Mouse (Mus musculus): Measurements from ENCODE around the gene Baiap2l1.

Baiap2l1 gene

DNA sequence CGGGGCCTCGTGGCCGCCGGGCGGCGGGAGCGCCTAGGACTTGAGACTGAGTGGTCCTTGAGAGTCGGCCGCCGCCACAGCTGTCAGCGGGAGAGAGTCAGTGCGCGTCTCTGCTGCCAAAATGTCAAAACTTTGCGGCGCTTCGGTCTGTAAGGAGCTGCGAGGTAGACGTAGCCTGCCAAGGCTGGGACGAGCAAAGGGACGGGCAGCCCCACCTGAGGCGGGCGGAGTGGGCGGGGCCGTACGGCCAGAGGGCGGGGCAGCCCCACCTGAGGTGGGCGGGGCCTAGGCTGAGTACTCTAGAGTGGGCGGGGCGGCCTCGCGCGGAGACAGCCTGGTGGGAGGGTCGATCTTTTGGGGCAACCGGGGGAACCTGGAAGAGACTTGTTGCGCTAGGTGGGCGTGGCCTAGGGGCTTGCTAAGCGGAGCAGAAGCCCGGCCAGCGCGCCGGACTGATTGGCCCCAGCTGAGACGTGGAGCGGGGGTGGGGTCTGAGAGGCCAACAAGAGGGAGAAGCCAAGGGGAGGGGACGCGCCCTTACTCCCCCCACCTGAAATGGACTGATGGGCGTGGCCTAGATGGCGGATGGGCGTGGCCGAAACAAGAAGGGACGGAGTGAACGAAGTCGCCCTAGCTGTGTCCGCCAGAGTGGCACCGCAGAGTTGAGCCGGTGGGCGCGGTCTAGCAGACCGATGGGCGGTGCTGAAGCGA lies at the start of gene Baiap2l1:
Baiap2l1 (minus strand) TSS at position 232 of the 711 bp plus-strand sequence.
- DNase-seq (ENCODE audit: low read depth, low spot score): peak; percentile 99

DNA sequence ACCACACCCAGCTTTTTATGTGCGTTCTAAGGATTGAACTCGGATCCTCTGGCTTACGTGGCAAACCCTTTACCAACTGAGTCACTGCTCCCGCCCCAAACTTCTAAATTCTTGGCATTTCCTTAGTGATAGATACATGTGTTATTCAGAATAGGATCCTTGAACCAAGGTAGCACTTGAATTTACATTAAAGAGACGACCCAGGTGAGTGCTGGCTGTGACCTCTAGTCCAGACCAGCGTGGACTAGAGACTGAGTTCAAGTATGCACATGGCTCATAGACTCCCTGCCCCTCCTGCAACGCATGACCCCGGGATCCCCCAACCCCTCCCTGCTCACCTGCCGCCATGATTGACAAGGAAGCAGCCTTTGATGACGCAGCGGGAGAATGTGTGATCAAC lies 48.3 kb upstream of the Baiap2l1 start:
- DNase-seq (ENCODE audit: low read depth, low spot score): peak; percentile 75

DNA sequence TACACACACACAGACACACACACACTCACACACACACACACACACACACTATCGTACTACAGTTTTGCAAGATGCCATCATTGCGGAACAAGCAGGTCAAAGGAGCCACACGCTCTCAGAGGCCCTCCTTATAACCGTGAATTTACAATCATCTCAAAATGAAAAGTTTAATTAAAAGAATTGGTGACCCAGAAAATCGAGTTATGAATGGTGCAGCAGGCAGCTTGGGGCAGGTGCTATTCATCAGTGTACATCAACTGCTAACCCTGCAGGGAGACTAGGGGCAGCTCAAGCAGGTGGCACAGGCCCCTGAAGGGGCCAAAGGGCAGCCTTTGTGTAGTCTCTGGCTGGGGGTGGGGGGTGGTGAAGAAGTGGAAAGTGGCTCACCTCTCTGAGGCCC lies 42.9 kb upstream of the Baiap2l1 start:
- no peak for DNase-seq (ENCODE audit: low read depth, low spot score)

DNA sequence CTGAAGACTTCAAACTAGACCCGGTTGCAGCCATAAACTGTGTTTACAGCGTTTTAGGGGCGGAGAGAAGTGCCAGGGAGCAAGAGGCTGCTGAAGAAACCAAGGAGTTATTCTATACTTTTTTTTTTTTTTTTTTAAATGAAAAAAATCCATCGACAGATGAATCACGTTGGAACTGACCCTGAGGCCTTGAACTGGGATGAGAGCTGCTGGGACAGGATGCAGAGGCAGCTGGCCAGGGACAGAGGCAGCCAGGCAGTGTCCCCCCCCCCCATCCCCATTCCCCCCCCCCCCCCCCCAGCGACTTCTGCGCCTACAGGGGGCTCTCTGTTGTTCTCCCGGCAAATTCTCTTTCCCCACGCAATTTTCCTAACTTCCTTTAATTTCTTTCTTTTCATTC lies 39.7 kb upstream of the Baiap2l1 start:
- DNase-seq (ENCODE audit: low read depth, low spot score): no peak

DNA sequence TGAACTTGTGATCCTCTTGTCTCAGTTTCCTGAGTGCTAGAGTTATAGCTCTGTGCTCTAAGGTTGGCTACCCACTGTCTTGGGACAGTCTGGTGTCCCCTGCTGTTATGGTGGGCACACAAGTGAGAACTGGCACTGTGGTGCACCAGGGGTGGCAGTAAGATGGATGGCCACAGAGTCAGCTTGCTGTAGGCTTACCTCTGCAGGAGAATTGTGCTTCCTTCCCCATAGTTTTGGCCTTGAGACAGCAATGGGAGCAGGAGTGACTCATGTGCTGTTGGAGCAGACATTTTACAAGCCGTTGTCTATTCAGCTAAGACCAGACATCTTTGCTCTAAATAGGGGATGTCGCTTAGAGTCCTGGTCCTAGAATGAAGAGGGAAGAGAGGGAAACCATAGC lies 36.2 kb upstream of the Baiap2l1 start:
- no peak for DNase-seq (ENCODE audit: low read depth, low spot score)

DNA sequence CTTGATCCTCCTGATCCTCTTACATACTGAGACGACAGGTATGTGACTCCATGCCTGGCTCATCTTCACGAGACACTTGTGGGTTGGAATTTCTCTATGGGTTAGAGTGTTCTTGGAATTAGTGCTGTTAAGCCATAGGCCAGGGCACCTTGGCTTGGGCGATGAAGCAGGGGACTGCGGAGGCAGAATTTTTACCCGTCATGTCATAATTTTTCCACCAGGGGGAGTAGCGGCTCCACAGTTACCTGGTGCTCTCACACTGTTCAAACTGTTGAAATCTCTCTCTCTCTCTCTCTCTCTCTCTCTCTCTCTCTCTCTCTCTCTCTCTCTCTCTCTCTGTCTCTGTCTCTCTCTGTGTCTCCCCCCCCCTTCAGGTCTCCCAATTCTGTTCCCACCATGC lies 29.9 kb upstream of the Baiap2l1 start:
- DNase-seq (ENCODE audit: low read depth, low spot score): peak; percentile 59

DNA sequence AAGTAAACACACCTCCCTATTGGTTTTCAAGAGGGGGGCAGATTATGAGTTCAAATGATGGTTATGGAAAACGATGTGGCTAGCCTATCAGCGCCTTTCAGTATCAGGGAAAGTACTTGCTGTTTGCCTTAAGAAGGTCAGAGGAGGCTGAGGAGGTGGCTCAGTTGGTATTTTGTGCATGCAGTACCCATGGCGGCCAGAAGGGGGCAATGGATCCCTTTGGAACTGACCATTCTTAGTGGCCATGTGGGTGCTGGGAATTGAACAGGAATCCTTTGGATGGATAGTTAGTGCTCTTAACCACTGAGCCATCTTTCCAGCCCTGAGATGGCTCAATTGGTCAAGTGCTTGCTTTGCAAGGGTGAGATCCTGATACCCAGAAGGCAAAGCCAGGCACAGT lies 26.0 kb upstream of the Baiap2l1 start:
- peak; percentile 63 for DNase-seq (ENCODE audit: low read depth, low spot score)

DNA sequence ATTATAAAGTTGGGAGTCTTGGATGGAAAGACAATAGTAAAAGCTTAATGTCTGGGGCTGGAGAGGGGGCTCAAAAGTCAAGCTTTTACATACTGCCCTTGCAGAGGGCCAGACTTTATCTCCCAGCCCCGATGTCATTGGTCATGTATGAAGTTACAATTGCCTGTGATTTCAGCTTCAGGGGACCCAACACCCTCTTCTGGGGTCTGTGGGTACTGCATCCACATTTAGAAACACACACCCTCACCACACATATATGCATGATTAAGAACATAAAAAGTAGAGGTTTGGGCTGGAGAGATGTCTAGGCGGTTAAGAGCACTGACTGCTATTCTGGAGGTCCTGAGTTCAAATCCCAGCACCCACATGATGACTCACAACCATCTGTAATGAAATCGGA lies 23.9 kb upstream of the Baiap2l1 start:
- DNase-seq (ENCODE audit: low read depth, low spot score): peak; percentile 66

DNA sequence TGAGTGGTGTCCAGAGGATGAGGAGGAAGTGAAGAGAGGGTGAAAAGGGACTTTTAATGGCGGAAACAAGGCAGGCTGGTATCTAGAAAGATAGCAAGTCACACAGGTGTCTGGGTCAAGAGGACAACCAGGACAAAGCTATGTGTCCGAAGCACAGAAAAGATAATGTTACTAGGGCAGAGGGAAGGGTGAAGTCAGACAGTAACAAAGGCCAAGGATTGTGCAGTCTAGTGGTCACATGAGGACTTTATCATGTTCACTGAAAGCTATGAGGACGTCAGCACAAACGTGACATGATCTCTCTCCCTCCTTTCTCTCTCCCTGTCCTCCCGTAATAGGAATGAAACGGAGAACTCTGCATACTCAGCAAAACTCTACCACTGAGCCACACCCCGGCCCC lies 22.8 kb upstream of the Baiap2l1 start:
- no peak for DNase-seq (ENCODE audit: low read depth, low spot score)

DNA sequence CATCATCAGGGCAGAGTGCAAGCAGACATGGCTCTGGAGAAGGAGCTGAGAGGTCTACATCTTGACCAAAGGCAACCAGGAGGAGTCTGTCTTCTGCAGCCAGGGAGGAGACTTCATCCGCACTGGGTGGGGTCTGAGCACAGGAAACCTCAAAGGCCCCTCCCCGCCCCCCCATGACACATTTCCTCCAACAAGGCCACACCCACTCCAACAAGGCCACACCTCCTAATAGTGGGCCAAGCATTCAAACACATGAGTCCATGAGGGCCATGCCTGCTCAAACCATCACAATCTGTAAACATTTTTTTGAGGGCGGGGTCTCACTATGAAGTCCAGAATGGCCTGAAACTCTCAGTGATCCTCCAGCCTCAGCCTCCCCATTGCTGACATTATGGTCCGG lies 21.5 kb upstream of the Baiap2l1 start:
- peak; percentile 59 for DNase-seq (ENCODE audit: low read depth, low spot score)

DNA sequence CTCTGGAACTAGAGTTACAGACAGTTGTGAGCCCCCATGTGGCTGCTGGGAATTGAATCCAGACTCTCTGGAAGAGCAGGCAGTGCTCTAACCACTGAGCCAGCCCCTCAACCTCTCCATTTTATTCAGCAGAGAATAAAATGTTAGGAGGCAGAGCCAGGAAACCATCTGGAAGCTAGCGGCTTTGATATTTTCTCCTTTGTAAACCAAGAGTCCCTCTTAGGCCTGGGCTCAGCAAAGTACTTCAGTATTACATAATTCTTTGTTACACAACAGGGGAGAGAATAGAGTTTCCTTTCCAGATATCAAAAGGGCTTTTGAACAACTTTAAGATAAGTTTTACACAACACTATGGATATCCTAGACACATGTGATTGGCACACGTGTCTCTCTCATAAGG lies 15.0 kb upstream of the Baiap2l1 start:
- DNase-seq (ENCODE audit: low read depth, low spot score): no peak

DNA sequence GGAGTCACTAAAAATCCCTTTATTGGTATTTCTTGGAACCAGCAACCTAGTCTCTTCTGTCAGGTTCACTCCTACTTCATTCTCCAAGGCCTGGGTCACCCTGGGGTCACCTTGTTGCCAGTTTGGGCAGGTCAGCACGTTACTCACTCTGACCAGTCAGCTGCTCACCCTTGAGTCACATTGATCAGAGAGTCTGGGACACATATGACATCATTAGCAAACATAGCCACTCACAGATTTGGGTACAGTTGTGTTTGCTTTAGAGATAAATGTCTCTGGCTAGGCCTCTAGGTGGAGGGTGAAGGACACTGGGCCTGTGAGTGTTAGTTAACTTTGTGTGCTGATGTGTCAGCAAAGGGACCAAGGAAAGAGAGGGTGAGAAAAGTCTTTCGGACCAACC lies 14.3 kb upstream of the Baiap2l1 start:
- no peak for DNase-seq (ENCODE audit: low read depth, low spot score)

DNA sequence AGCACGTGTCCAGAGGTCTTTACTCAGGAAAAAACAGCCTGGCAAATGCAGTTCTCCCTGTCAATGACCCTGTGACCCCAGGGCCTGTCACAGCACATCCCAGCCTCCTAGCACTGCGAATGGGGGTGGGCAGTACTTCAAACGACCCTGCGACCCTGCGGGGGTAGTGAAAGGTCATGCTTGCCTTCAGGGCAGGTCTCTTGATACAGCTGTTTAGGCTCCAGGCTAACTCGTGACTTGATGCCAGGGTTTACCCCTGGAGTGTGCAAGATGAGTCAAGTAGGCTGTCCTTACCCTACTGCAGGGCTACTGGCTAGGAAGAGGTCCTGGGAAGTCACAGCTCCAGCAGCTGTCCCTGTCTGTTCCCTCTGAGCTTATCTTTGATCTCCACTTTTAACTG lies 13.1 kb upstream of the Baiap2l1 start:
- DNase-seq (ENCODE audit: low read depth, low spot score): peak; percentile 92

DNA sequence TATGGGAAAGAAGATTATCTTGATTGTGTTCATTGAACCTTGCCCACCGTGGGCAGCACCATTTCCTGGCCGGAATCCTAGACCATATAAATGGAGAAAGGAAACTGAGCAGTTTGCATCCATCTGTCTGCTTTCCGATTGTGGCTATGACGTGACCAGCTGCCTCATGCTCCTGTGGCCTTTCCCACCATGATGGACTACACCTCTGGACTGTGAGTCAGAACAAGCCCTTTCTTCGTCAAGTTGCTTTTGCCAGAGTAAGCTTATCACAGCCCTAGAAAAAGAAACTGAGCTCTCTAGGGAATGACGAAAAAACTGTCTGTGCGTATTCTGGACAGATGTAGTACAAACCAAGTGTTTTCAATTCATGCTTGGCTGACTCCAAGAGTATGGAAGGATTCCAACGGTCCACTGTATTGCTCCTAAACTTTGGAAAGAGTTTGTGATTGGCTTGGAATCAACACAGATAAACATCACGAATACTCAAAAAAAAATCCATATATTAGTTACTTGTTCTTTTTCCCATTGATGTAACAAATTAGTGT lies 10.8 kb upstream of the Baiap2l1 start:
- DNase-seq (ENCODE audit: low read depth, low spot score): no peak

DNA sequence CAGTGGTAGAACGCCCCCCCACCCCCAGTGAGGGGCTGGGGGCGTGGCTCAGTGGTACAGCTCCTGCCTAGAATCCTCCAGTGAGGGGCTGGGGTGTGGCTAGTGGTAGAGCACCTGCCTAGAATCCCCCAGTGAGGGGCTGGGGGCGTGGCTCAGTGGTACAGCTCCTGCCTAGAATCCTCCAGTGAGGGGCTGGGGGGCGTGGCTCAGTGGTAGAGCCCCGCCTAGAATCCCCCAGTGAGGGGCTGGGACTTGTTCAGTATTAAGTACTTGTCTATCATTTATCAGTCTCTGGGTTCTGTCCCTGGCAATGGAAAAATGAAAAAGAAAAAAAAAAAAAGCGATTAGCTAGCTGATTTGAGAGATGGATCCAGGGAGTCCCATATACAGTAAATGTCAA lies 8.6 kb upstream of the Baiap2l1 start:
- DNase-seq (ENCODE audit: low read depth, low spot score): peak; percentile 36

DNA sequence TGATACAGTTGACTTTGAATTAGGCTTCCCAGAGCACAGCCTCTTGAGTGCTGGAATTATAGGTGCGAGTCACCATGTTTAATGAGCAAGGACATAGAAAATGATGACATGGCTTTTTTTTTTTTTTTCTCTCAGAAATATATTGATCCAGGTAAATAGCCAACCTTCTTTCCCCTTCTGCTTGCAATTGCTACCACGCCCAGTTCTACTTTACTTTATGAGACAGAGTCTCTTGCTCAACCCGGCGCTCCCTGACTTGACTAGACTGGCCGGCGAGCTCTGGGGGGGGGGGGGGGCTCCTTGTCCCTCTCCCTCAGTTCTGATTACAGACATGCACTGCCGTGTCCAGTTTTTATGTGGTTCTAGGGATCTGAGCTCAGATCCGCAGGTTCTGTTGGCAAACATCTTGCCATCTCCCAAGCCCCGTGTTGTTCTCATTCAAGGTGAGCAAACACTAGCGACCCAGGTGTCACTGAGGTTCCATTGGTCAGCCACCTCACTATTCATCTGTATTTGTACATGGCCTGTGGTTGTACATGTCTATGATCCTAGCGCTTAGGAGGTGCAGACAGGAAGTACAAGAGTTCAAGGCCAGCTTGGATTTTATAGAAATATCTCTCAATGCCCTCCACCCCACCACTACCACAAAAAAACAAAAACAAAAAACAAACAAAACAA lies 6.9 kb upstream of the Baiap2l1 start:
- no peak for DNase-seq (ENCODE audit: low read depth, low spot score)

DNA sequence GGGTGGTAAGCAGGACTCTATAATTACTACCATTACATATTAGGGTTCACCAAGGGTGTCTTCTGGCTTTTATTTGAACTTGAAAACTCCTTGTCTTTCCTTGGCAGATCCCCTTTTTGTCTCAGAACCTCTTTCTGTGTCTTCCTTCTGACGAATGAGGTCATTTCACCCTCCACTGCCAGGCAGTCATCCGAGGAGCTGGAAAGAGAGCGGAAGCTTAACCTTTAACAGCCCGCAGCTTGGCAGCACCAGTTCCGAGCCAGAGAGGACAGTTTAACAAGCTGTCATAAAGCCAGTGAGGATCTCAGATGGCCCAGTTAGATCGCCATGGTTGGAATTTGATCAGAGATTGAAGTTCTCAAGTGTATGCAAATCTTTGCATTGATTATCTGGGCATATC lies 2.4 kb upstream of the Baiap2l1 start:
- no peak for DNase-seq (ENCODE audit: low read depth, low spot score)

DNA sequence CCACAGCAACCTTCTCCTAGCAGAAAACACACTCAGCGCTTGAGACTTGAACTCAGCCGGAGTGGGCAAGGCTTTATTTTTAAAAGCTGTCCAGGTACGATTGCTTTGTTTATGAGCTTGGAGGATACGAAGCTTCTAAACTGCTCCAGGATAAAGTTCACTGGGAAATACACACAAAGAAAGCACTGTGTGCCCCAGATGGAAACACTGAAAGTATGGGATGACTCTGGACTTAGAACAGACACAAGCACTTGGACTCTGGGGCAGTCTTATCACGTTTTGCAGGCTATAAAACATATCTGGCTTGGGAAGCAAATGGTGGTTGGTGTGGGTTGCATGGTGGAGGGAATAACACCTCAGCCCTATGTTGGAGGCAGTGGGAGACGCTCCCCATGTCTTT lies 2.0 kb upstream of the Baiap2l1 start:
- DNase-seq (ENCODE audit: low read depth, low spot score): no peak

DNA sequence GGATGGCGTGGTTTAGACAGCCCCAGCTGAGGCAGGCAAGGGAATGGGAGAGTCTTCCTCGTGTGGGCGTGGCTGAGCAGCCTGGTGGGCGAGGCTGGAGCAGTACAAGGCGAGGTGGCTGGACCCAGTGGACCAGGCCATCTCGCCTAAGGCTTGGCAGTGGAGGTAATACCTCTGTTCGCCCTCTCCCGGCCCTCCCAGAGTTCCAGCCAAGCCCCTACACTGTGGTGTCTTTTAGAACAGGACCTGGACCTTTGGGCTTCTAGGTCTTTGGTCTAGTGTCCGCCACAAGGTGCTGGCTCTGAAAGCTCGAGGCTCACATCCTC lies 643 bp upstream of the Baiap2l1 start:
- DNase-seq (ENCODE audit: low read depth, low spot score): no peak

DNA sequence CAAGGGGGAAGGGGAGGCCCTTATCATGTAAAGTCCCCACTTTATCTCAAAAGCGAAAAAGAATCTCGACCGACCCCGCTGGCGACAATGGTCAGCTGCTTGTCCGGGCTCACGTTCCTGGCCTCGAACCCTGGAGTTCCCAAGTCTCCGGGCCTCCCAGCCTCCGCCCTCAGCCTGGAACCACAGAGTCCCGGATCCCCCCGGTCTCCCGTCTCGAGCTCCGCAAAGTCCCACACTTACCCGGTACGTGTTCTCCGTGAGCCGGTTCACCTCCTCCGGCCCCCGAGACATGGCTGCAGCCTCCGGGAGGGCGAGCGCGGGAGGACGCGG lies 396 bp downstream of the Baiap2l1 start:
- DNase-seq (ENCODE audit: low read depth, low spot score): no peak

DNA sequence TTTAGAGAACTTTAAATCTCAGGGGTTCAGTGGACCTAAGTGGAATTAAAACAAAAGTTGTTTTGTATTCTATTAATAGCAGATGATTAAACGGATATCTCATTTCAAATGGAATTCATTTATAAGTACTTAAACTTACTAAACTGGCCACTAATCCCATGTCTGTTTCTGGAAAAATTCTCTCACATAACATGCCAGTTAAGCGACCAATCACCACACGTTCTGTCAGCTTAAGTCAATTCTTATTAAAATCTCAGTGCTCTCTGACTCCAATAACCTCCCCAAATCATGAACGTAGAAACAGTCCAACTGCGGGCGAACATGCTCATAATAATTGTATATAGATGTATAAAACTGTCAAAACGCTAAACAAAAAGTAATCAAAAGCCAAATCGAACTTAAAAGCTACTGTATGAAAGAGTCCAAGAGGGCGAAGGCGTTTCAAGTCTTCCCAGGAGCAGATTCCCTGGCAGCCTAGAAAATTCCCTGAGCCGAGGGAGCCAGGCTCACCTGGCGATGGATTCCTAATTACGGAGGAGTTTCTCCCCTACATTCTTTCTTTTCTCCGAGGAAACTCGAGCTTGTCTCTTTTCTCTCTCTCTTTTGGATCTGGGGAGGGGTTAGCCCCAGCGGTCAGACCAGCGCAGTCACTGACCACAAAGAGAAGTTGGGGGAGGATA lies 996 bp downstream of the Baiap2l1 start:
- no peak for DNase-seq (ENCODE audit: low read depth, low spot score)

DNA sequence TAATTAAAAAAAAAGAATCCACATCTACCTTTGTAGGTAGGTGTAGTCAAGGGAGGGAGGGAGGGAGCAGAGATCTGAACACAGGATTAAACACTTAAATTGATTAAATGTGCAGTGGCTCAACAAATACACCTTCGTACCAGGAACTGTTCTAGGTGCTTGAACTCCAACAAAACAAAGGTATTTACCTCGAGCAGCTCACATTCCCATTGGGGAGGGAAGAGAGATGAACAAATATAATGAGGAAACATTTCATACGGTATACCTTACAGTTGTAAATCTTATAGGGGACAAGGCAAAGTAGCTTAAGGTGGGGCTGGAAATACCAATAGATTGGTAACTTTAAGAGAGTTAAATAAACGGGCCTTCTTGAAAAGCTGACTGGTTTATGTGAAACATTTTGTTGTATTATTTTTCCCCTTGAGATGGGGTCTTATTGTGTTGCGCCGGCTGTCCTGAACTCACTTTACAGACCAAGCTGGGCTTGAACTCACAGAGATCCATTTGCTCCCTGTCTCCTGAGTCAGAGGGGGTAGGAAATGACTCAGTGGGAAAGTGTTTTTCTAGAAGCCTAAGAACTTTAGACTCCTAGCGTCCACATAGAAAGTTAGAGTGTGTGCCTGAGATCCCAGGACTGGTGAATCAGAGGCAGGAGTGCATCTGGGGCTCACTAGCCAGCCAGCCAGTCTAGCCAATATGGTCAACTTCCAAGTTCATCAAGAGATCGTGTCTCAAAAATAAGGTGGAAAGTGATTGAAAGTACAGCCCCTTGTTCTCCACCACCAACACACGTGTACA lies 5.5 kb downstream of the Baiap2l1 start:
- no peak for DNase-seq (ENCODE audit: low read depth, low spot score)

Data from ZHBTc4 (cell line).